Mouse (Mus musculus) forelimb bud, embryonic 11.5 days (tissue): ENCODE data around the gene Fbxo8.

Source experiments
- DNase-seq: peaks from one replicate; pipeline ENCODE4 v3.0.0-alpha.2; 2012; ENCODE audit warnings: low read depth, low spot score

Fbxo8 gene

DNA sequence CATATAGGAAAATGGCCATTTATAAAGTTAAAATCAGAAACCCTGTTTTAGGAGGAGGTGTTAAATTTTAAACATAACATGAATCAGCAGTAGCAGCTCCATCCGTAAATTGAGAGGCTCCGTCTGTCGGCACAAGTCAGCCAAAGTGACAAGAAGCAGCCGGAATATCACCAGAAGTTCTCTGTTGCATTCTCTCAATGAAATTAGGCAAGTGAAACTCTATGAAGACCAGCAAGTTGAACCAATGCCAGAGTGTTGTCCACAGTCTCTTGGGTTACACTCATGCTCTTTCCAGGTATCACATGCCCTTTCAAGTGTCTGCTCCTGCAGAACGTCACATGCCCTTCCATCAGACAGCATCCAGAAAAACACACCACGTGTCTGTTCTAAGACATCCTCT lies 60.8 kb downstream of the Fbxo8 start:
- no peak for DNase-seq

DNA sequence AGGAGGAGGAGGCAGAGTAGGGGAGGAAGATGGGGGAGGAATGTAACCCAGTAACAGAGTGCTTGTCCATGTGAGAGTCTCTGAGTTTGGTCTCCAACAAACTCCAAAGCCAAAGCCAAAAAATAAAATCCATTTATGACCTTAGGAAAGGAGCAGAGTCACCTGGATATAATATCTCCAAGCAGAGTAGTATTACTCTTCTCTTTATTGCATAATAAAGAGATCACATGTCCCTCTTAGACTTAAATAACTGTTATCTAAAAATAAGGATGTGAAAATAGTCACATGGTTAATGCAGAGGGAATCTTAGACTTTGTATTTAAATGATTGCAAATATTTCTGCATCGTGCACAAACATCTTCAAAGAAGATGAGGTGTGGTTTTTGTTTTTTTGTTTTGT lies 63.3 kb downstream of the Fbxo8 start:
- no peak for DNase-seq

DNA sequence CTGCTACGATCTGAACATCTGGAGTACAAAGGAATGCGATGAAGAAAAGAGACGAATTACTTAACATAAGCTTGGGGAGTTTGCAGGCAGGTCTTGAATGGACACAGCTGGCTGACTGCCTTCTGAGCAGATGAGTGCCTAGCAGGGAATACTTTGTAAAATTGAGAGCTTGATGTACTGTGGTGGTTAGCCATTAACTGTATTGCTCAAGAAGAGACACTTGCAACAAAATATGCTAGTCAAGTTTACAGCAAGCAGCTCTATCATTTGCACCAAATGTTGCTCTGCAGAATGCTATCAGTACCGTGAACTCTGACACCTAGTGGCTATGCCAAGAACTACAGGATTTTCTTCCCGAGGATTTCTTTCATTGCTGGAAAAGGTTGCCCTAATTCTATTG lies 64.1 kb downstream of the Fbxo8 start:
- peak; percentile 85 for DNase-seq

DNA sequence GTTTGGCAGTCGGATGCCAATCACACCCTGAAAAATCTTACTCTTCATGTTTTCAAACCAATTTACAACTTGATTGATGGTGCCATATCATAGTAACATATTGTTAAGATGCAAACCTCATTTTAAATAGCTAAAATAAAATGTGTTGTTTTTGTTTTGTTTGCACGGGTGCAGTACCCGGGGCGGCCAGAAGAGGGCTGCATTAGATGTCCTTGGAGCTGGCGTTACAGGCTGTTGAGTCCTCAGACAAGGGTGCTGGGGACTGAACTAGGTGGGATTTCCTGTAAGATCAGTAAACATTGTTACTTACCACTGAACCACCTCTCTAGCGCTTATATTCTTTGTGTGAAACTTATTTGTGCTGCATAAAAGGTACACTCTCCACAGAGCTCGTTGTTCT lies 65.4 kb downstream of the Fbxo8 start:
- no peak for DNase-seq

DNA sequence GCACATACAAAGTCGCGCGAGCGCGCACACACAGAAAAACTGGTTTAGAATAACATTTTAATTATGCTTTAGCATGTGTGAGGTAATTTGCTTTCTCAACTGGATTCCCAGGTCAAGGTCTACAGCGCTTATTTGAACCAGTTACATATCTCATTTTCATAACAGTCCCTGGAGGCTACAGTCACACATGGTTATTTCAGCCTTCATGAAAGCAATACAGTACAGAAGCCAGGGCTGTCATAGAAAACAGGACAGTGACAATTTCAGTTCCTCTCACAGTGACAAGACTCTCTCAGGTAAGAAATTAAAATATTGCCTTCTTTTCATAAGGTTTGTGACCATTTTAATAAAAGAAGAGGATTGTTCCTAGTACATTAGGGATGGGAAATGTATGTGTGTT lies 66.4 kb downstream of the Fbxo8 start:
- no peak for DNase-seq

DNA sequence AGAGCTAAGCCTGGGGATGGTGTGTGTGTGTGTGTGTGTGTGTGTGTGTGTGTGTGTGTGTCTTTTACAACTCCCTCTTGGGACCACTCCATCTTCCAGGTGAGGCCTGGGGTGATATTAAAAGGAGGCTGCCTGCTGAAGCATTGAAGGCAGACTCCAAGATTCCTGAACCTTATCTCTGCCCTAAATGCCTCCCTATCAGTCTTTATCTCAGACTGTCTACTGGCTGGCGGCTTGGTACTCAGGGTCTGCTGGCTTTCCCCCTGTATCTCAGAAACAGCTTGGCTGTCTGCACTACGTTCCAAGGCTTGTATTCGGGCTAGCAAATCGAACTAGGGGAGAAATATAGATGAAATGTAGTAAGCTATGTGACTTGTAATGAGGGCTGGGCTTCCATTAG lies 68.2 kb downstream of the Fbxo8 start:
- no peak for DNase-seq

DNA sequence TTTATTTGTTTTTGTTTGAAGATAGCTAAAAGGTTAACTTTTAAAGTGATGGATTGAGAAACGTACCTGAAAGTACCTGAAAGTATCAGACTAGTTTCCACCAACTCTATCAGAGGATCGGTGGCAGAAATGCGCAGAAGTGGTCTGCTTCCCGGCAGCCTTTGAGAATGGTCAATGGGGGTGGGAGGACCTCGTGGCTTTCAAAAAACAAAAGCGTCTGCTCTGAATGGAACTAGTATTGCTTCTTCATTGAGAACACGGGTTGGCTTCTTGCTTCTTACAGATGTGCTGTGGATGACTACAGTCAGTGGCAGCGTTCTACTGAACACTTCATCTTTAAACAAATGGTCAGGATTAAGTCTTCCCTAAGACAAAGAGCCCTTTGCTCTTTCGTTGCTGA lies 68.7 kb downstream of the Fbxo8 start:
- DNase-seq, result no peak

DNA sequence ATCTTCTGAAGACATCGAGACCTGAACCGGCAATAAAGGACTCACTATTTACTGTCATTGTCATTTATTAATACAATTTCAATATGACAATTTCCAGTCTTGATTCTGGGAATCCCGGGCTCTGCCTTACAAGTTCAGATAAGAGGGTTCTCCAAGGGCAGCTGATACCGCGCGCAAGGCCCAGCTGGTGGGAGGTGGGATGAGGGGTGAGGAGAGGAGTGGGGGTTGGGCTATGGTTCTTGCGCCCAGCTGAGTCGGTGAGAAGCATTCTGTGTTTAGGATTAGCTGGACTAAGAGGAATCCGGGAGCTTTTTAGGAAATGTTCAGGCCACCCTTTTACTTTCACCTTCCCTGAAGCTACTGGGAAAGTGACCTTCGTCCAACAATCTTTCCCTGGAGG lies 69.8 kb downstream of the Fbxo8 start:
- no peak for DNase-seq

DNA sequence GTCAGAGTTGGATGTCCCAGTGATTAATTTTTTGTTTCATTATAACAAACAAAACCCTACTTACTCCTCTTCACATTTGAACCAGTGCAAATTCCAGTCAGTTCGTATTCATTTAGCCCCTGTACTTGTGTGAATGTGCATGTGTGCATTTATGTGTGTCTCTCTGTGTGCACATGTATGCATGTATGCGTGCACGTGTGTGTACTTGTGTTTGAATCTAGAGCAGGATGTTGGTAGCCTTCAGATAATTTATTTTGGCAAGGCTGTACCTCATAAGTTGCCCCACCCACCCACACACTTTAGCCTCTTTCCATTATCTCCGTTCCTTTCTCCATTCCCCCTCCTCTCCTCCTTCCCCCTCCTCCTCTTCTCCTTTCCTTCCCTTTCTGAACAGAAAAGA lies 70.2 kb downstream of the Fbxo8 start:
- no peak for DNase-seq

DNA sequence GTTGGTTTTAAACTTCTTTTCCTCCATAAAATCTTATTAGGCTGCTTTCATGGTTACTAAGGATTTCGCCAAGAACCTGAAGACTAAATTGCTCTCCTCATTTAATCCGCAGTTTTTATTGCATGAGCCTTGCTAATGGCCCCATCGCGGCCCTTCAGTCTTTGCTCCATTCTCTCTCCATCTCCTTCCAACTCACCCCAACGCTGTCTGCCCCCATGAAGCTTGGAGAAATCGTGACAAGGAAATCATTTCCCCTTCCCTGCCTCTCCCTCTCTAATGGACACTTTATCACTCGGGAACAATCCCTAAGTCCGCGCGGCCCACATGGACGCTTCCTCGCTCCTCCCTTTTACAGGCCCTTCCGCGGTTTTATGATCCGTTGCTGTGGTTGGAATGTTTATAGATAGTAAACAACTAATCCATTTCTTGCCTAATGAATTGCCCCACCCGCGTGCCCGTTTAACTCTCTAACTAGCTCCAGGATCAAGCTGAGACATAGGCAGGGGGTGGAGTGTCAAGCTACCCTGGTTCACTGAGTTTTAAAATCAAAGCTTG lies 71.7 kb downstream of the Fbxo8 start:
- DNase-seq, result peak; percentile 74

DNA sequence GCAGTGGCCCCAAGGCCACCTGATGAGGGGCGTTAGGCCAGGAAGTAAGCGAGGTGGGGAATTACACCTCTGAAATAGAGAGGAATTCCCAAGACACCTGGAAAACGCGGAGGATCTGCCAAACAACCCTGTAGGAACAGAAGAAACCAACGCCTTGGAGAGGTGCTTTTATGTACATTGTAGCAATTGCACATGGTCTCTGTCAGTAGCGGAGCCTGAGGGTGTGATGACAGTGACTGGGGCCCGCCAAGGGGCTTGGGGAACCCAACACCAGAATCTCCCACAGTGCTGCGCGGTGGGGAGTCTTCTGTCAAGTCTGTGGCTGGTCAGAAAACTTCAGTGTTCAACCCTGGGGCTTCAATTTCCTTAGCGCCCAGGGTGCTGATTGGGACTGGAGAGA lies 72.5 kb downstream of the Fbxo8 start:
- DNase-seq, result no peak

DNA sequence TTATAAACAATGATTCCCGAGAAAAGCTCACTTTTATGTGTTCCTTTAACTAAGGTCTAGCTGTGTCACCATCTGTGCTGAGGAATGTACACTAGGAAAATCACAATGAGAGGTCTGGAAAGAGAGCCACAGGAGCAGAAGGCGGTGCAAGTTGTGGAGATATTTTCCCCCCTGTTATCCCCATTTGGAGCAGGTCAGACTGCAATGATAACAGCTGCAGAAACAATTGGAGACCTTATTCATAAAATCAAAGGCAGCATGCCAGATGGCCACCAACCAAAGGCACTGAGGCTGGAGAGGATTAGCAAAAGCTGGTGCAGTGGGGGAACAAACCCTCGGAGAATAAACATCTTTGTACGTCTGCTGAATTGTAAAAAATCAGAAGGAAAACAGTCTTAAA lies 78.3 kb downstream of the Fbxo8 start:
- DNase-seq, result peak; percentile 58

DNA sequence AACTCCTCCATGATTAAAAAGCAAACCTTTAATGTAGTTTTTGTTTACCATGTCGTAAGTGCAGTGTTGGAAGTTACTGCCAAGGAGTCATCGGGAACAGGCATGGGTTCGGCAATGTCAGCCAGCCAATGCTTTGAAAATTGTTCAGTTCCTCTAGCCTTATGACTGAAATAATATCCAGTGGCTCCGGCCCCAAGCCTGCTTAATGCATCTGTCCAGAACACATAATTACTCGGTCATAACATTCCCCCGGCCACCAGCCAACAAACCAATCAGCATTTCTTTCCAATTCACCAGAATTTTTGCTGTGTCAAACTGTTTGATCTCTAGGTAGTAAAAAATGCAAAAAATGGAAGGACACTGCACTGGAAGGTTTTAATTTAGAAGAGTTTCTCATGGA lies 88.4 kb downstream of the Fbxo8 start:
- no peak for DNase-seq
